Mouse (Mus musculus) liver, postnatal 0 days (tissue): Measurements from ENCODE around the gene Ftcd.

ENCODE experiments used
- CTCF ChIP-seq: sonication (generic); IDR thresholded peaks from 2 replicates; pipeline ENCODE4 v1.5.1; 2016; ENCODE audit warnings: antibody characterized with exemption, low read depth
- EP300 ChIP-seq: IDR thresholded peaks from 2 replicates; pipeline ENCODE4 v1.6.1; 2016; ENCODE audit warnings: antibody characterized with exemption, low read depth, mild to moderate bottlenecking

- no peak for TF ChIP-seq CTCF
- no peak for TF ChIP-seq EP300
Measured at GRCm38 (mm10) chr10:76546566-76546965, 28.9 kb upstream of the Ftcd start.
